Mouse (Mus musculus) left cerebral cortex, adult 2 months (tissue): Measurements from ENCODE around the gene Kalrn. TPM values are rescaled to one million over a fixed set of nuclear protein-coding genes. Genes with fewer than 3 reads are reported as not detected.

Source experiments
- DNase-seq, 2 experiments: peaks; one replicate each; pipeline ENCODE4 v3.0.0; 2021 to 2022; ENCODE audit warnings: low spot score in 2 of 2, mixed read lengths in 1 of 2; ENCODE audit errors: extremely low spot score in 1 of 2
- H3K27ac ChIP-seq: fragments of 200-600 bp; 2 replicates; pipeline ENCODE4 v1.8.1; 2022
- H3K4me3 ChIP-seq: fragments of 200-600 bp; 2 replicates; pipeline ENCODE4 v1.8.1; 2022
- CTCF ChIP-seq: fragments of 200-600 bp; IDR thresholded peaks from 2 replicates; pipeline ENCODE4 v1.8.1; 2022; ENCODE audit warnings: antibody characterized with exemption, mild to moderate bottlenecking, moderate library complexity
- intact Hi-C: fragments of 180-260 bp; cut with DNase I; formaldehyde crosslinking; loops from one replicate; pipeline ENCODE4 v1.15.1; 2025
- total RNA-seq, 2 experiments: library from RNA; stranded (reverse); gene quantifications; 2 replicates each; pipeline ENCODE4 v1.2.3; 2021

The Kalrn gene
- total RNA-seq, 2 experiments from 2014 or later: 539 to 570 TPM

DNA sequence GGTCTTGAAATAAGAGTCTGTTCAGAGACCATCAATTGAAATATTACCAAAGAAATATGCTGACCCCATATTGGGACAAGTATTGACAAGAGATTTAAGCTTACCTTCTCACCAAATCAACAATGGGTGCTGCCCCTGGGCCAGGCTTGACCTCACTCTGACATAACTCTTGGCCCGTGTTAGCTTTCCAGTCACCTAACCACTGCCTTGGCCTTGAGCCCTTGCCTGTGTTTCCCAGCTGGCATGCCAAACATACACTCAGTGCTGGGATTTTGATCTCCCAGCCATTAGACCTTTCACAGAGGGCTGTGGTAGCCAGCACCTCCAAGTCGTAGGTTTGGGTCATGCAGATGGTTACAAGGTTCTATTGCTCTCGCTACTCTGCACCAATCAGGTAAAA, 308.7 kb downstream of the Kalrn start:
- H3K27ac ChIP-seq: no peak overlapping the region; the same call in 1 of the 2 replicates

DNA sequence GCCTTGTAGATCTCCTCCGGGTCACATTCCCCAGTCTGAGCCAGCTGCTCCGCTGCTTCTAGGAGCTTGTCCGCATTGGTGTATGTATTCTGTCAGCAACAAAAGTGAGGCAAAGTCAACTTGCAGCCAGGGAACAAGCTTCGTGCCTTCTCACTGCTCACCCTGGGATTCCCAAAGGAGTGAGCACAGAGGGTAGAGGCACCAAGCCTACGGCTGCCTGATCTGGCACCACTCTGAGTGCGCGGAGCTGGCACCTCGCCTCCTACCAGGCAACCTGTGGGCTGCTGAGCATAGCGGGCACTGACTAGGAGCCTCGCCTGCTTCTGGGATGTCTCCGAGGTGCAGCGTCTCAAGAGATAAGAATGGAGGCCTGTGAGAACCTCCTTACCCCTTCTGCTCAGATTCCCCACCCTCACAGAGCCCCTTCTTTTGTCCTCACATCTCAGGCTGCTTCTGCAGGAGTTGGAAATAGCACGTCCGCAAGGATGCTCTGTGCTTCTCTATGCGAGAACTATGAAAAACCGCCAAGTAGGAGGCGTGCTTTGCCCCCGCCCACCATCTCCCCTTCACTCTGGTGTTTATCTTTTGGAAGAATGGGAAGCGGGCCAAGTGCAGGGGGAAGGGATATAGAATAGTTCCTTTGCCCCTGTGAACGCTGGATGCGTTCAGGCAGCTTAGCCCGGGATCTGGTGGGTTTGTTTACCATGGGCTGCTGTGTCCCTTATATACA, 310.4 kb downstream of the Kalrn start:
- Histone ChIP-seq H3K27ac (peak overlapping the region; percentile 89), H3K4me3 (peak overlapping the region; percentile 66)
- DNase-seq: peak; percentile 55 to 78
- no peak for TF ChIP-seq CTCF
- intact Hi-C loops: loop anchor here (2.0 kb wide), 1 partner anchor 20 kb away; no protein-coding TSS in a partner anchor

More for the DNA sequence above, 308.7 kb downstream of the Kalrn start:
- no peak for TF ChIP-seq CTCF
- intact Hi-C loops: no loop called here
- no peak overlapping the region for H3K4me3 ChIP-seq
- no peak for DNase-seq

DNA sequence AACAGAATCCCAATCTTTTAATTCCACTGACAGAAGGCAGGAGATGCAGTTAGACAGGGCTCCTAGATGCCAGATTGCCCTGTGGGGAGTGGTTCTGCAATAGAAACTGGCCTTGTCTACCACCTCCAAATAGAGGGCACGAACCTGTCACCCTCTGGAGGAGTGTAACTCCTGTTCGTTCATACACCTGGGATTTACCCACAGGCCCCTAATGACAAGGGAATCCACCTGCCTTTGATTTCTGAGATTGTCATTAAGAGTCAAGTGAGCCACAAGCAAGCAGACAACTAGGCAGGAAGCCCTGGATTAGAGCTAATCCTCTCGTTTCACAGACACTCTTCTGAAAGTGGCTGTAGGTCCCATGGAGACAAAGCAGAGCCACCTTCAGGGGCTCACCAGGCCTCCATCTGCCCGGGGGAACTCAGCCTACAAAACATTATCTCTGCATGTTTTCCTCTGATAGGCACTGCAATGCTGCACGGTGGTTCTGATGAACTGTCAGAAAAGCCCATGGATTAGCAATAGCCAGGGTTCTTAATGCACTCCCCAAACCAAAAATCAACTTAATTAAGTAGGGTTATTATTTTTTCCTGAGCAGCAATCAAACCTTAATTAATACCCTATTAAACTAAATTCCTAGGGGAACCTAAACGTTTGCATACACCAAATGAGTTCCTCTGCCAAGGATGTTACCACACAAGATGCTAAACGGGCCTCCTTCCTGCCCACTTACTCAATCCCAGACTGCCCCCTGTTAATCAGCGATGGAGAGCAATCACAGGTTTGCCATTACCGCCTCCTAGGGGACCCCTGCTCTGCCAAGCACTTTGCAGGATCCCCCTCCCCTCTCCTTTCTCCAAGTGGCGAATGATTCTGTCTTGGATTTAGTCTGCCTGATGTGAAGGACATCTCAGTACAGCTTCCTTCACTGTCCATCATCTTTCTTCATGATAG, 312.1 kb downstream of the Kalrn start:
- Histone ChIP-seq H3K4me3 (peak overlapping the region; percentile 66), H3K27ac (peak overlapping the region; percentile 89)
- no peak for TF ChIP-seq CTCF
- no peak for DNase-seq
- intact Hi-C loops: no loop called here

DNA sequence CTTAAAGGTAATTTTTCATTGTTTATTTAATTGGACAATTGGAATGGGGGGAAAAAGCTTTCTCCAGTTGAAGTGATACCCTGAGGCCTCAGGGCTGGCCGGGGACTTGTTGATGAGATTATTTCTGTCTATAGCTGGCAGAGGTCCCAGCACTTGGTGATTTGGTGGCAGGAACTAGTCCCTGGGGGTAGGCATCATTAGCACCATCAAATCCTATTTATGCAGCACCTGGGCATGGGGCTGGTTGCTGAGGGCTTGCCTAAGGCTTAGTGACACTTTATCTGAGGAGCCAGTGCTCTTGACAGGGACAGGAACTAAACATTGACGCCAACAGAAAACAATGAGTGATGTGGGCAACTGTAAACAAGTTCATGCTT, 318.7 kb downstream of the Kalrn start:
- no peak for TF ChIP-seq CTCF

DNA sequence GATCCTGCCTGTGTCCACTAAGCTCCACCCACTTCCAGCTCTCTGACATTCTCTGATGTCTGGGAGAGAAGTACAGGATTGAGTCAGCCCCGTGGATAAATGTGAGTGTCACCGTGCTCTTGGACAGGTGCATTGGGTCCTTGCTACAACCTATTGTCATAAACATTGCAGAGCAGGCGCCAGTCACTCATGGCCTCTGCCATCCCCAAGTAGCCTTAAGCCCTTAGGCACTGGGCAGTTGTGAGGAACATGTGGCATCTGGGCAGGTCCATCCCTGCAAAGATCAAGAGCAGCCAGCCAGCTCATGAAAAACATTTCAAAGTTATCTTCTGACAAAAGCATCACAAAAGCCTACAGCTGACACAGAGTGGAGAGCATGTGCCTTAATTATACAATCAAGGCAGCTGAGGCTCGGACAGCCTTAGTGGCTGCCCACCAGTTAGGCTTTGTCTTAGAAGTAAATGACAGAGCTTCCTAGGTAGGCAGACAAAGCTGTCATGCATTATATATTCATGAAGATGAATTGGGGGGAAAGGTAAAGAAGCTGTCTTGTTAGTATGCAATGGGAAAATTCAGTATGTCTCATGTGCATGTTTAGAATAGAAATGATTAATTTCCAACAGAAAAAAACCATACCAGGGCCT, 319.2 kb downstream of the Kalrn start:
- H3K4me3 ChIP-seq: peak overlapping the region; percentile 1; the same call in 1 of the 2 replicates
- intact Hi-C loops: no loop called here
- DNase-seq: no peak
- peak overlapping the region; percentile 37 for H3K27ac ChIP-seq
- TF ChIP-seq CTCF: no peak

More for the DNA sequence above, 318.7 kb downstream of the Kalrn start:
- intact Hi-C loops: no loop called here
- no peak for DNase-seq
- Histone ChIP-seq H3K4me3 (no peak overlapping the region), H3K27ac (peak overlapping the region; percentile 37)

DNA sequence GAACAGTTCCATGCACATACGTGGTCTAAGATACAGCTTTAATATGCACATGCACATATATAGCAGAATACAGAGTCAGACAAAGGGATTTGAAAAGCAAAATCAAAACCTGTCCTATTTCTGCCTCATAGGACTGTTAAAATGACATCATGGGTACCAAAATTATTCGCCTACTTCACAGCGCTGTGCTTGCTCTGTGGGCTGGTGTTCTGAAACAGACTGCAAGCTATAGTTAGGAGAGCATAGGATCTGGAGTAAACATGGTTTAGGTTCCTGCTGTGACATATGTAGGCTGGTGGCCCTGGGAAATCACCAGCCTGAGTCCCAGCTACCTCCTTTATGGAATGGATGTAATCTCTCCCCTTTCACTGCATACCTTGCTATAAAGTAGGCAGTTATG, 320.7 kb downstream of the Kalrn start:
- Histone ChIP-seq H3K27ac (peak overlapping the region; percentile 74), H3K4me3 (peak overlapping the region; percentile 11; the same call in 1 of the 2 replicates)
- intact Hi-C loops: no loop called here
- no peak for TF ChIP-seq CTCF
- no peak for DNase-seq

DNA sequence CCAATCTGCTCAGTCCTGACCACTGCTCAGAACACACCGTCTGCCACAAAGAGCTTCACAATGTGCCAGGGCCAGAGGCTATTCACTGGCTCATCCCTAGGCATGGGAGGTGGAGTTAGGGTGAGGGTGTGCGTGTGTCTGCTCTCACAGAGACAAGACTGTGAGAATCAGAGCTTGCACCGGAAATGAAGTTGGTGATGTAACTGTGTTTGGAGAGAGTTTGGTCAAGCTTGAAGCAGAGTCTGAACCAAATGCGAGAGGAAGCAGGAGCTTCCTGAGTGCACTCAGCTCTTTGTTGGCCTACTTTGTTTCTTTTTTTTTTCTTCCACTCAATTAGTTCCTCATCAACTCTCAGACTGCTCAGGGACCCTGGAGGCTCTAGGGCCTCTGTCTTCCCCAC, 325.1 kb downstream of the Kalrn start:
- TF ChIP-seq CTCF: no peak
- H3K27ac ChIP-seq: peak overlapping the region; percentile 32
- intact Hi-C loops: no loop called here
- H3K4me3 ChIP-seq: no peak overlapping the region
- no peak for DNase-seq

DNA sequence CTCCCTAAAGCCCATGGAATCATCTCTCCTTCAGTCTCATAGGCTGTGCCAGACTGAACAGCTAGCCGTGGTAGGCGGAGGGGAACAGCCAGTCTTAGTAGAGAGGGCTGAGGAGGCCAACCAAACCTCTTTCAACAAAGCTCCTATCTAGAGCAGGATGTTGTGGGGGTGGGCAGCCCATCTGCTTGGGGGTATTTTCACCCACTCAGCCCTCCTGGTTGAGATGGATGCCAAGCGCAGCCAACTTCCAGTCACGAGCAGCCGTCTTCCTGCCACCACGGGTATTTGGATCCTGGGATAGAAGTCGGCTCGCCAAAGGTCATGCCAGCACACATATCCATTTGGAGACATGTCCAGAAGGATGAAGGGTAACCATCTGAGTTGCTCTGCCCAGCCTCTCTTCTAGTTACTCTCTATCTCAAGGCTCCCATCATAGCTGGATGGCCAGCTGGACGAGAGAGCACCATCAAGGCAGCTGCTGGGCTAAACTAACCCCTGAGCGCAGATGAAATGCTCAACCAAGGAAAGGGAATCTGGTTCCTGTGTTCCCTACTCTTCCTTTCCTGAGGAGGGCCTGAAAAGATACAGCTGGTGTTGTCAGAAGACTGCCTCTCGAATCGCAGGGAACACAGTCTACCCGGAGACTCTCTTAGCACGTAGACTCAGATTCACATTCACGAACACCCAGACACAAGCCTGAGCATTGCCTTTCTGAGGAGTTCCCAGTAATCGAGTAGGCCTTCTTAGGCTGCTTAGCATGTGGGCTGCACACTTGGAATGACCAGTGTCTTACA, 331.2 kb downstream of the Kalrn start:
- Histone ChIP-seq H3K4me3 (no peak overlapping the region), H3K27ac (peak overlapping the region; percentile 90)
- peak; percentile 71 to 84 for DNase-seq
- no peak for TF ChIP-seq CTCF
- intact Hi-C loops: loop anchor here (2.0 kb wide), 1 partner anchor 21 kb away; no protein-coding TSS in a partner anchor

DNA sequence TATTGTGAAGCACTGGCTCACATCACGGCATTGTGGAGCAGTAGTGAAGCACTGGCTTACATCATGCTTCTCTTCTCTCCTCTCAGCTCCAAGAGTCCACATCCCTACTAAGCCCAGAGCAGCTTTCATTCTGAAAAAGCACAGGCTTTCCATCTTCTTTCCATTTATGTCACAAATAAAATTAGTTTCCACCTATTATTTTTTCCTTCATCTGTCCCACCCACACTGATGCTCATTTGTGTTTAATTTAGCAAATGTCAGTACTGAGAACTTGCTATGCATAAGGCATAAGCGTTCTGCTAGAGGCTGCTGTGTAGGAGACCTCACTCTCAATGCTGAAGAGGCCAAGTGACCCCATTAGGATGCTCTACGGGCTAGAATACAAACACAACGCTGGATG, 333.7 kb downstream of the Kalrn start:
- intact Hi-C loops: no loop called here
- peak overlapping the region; percentile 90 for H3K27ac ChIP-seq
- no peak overlapping the region for H3K4me3 ChIP-seq
- TF ChIP-seq CTCF: no peak
- no peak for DNase-seq

DNA sequence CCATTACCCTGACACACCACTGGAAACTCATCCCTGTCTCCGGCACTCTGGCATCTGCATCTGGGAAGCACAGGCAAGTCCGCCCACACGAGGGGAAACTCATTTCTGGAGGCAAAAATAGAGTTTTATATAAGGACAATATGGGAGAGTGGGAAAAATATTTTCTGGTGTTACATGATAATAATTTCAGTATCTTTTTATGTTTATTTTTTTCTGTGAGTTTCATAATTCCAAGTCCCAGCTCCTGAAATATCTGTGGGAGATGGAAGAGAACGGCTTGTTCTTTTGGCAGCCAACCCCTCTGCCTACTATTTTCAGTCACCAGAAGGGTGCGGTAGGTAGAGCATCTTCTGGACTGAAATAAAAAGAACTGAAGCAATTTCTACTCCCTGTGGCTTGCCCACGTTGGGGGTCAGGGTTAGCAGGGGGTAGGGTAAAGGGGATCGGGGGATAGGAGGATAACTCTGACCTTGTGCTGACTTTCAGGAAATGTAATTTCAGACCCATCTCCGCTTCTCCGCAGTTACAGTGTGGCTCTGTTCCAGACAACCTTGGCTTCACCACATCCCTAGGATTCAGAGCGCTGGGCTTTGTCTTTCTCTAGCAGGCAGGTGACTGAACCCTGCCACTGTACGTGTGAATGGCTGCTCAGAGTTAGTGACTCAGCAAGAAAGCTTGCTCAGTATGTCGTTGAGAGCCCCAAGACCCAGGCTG, 336.3 kb downstream of the Kalrn start:
- DNase-seq: peak; percentile 59 to 68
- no peak overlapping the region for H3K4me3 ChIP-seq
- TF ChIP-seq CTCF: no peak; the same call in none of the 2 replicates
- H3K27ac ChIP-seq: peak overlapping the region; percentile 90
- intact Hi-C loops: loop anchor here (2.0 kb wide), 2 partner anchors 34 to 44 kb away; no protein-coding TSS in a partner anchor

DNA sequence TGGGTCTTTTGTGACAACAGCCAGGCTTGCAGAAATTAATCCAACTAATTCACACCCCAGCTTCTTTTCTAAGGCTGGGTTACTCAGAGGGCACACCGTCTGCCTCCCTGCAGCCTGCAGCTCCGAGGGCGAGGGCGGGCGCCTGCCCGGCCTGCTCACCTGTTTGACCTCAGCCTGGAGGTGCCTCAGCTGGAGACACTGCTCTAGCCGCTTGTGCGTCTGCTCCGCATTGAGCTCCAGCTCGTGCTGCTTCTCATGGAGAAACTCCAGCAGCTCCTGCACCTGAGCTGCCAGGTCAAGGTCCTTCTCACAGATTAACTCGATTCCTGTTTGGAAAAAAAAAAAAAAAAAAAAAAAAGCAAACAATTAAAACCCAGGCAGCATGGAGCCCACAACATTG, 338.2 kb downstream of the Kalrn start:
- intact Hi-C loops: no loop called here
- DNase-seq: no peak
- no peak for TF ChIP-seq CTCF
- H3K27ac ChIP-seq: peak overlapping the region; percentile 89
- H3K4me3 ChIP-seq: no peak overlapping the region
